Mouse (Mus musculus) heart, embryonic 15.5 days (tissue): ENCODE data around the gene 4930469K13Rik. TPM values are rescaled to one million over a fixed set of nuclear protein-coding genes. Genes with fewer than 3 reads are reported as not detected.

Experiments
- ATAC-seq: fragments of 200-750 bp; cut with Nextera tagmentation; replicated peaks from 2 replicates; pipeline ENCODE4 v1.8.0; 2017; ENCODE audit warnings: low read depth, moderate TSS enrichment; ENCODE audit not compliant: insufficient number of reproducible peaks, insufficient read depth, low FRiP score
- H3K27ac ChIP-seq: fragments of 300-500 bp; sonication (generic); 2 replicates; pipeline ENCODE4 v1.5.1; 2015; ENCODE audit warnings: mild to moderate bottlenecking, inconsistent platforms
- H3K27me3 ChIP-seq: fragments of 300-500 bp; sonication (generic); 2 replicates; pipeline ENCODE4 v1.6.1; 2015; ENCODE audit warnings: inconsistent platforms
- H3K36me3 ChIP-seq: fragments of 300-500 bp; sonication (generic); 2 replicates; pipeline ENCODE4 v1.6.1; 2015; ENCODE audit warnings: mild to moderate bottlenecking, inconsistent platforms
- H3K4me1 ChIP-seq: fragments of 300-500 bp; sonication (generic); replicated peaks from 2 replicates; pipeline ENCODE4 v1.6.1; 2015; ENCODE audit warnings: inconsistent platforms
- H3K4me2 ChIP-seq: fragments of 300-500 bp; sonication (generic); 2 replicates; pipeline ENCODE4 v1.6.1; 2015; ENCODE audit warnings: inconsistent platforms, mild to moderate bottlenecking, moderate library complexity
- H3K4me3 ChIP-seq: fragments of 300-500 bp; sonication (generic); 2 replicates; pipeline ENCODE4 v1.5.1; 2015; ENCODE audit warnings: mild to moderate bottlenecking, inconsistent platforms
- H3K9ac ChIP-seq: fragments of 300-500 bp; sonication (generic); 2 replicates; pipeline ENCODE4 v1.6.1; 2015; ENCODE audit warnings: mild to moderate bottlenecking, inconsistent platforms
- H3K9me3 ChIP-seq: fragments of 300-500 bp; sonication (generic); replicated peaks from 2 replicates; pipeline ENCODE4 v1.6.1; 2016; ENCODE audit warnings: inconsistent platforms
- WGBS: fragments of 180-500 bp; shearing (Covaris S2); methylation state at CpG from one replicate; pipeline ENCODE4 v1.1.7; 2015; ENCODE audit warnings: mixed read lengths; 5-methylcytosine and 5-hydroxymethylcytosine counted together
- polyA plus RNA-seq: library from polyadenylated mRNA; unstranded; fragments of >200 nt; fragmentation: Nextera tagmentation; extraction: Ambion mirVana; gene quantifications from 2 replicates; pipeline ENCODE4 v1.2.1, GENCODE M21; 2015

4930469K13Rik gene
- polyA plus RNA-seq, 1 experiment from 2014 or later = not detected

DNA sequence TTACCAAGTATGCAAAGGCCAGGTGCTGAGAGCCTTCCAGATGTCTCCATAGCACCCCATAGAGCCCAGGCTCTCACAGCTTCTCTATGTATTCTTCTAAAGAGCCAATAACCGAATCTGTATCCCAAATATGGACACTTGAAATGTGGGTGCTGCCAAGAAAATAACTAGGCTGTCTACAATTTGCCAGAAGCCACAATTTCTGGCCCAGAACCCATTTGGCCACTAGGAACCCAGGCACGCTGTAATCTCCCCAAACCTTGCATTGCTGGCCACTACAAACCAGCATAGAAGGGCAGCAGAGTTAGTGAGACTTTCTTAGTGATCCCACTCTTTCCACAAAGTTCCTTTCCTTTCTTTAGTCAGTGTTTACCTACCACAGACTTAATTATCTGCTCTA lies 123.2 kb downstream of the 4930469K13Rik start:
- 72% methylated on average over 2 of the region's 2 CpGs for WGBS
- ATAC-seq = no peak
- H3K27me3 ChIP-seq = no peaks in the 10 kb centered on the region

GRCm38 (mm10) chr11:33974341-33975040 lies 123.9 kb downstream of the 4930469K13Rik start:
- Histone ChIP-seq H3K9me3 (no peaks in the 10 kb centered on the region), H3K4me2 (no peak overlapping the region), H3K27me3 (no peaks in the 10 kb centered on the region), H3K4me3 (no peak overlapping the region), H3K27ac (no peak overlapping the region), H3K9ac (no peak overlapping the region), H3K36me3 (no peaks in the 10 kb centered on the region), H3K4me1 (no peaks in the 10 kb centered on the region)
- WGBS = 57% methylated on average over 14 of the region's 14 CpGs
- ATAC-seq = no peak

More for the DNA sequence above, 123.2 kb downstream of the 4930469K13Rik start:
- H3K4me1 ChIP-seq = no peaks in the 10 kb centered on the region
- H3K9ac ChIP-seq = no peak overlapping the region
- no peaks in the 10 kb centered on the region for H3K36me3 ChIP-seq
- no peak overlapping the region for H3K4me2 ChIP-seq
- no peaks in the 10 kb centered on the region for H3K9me3 ChIP-seq
- H3K4me3 ChIP-seq = no peak overlapping the region
- H3K27ac ChIP-seq = no peak overlapping the region

DNA sequence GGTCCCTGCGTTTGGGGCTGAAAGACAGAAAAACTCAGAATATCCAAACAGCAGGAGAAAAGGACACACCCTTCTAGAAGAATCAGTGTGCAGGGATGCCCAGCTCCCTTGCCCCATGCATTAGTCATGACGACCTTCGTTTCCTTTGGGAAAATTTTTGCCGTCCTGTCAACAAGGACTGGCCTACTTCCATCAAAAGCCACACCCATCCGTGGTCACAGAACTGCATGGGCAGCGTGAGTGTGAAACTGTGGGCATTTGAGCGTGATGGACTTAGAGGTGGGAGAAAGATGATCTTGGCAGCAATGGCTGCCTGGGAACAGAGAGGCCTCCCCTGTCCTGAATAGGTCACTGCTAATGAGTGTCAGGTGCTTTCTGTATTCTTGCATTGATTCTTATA lies 126.2 kb downstream of the 4930469K13Rik start:
- no peaks in the 10 kb centered on the region for H3K27me3 ChIP-seq
- H3K4me3 ChIP-seq = no peak overlapping the region
- 77% methylated on average over 7 of the region's 7 CpGs for WGBS
- H3K4me2 ChIP-seq = no peak overlapping the region
- H3K9ac ChIP-seq = no peak overlapping the region
- no peak overlapping the region for H3K27ac ChIP-seq
- no peaks in the 10 kb centered on the region for H3K9me3 ChIP-seq
- no peak for ATAC-seq
- H3K36me3 ChIP-seq = no peaks in the 10 kb centered on the region
- no peaks in the 10 kb centered on the region for H3K4me1 ChIP-seq

GRCm38 (mm10) chr11:33969199-33969598 lies 129.2 kb downstream of the 4930469K13Rik start:
- no peak overlapping the region for H3K4me3 ChIP-seq
- no peak overlapping the region for H3K4me2 ChIP-seq
- H3K9me3 ChIP-seq = no peaks in the 10 kb centered on the region
- H3K27me3 ChIP-seq = no peaks in the 10 kb centered on the region
- no peak for ATAC-seq
- WGBS = 66% methylated on average over 3 of the region's 3 CpGs
- no peaks in the 10 kb centered on the region for H3K4me1 ChIP-seq
- no peak overlapping the region for H3K27ac ChIP-seq
- no peaks in the 10 kb centered on the region for H3K36me3 ChIP-seq
- H3K9ac ChIP-seq = no peak overlapping the region

- H3K36me3 ChIP-seq = no peaks in the 10 kb centered on the region
- H3K9me3 ChIP-seq = no peaks in the 10 kb centered on the region
- no peak overlapping the region for H3K27ac ChIP-seq
- H3K27me3 ChIP-seq = no peaks in the 10 kb centered on the region
- no peak overlapping the region for H3K4me3 ChIP-seq
- peaks cover 7% of the 10 kb centered on the region for H3K4me1 ChIP-seq
- H3K9ac ChIP-seq = no peak overlapping the region
- H3K4me2 ChIP-seq = no peak overlapping the region
- ATAC-seq = no peak
- 57% methylated on average over 4 of the region's 4 CpGs for WGBS
Measured at GRCm38 (mm10) chr11:33967708-33968107, 130.6 kb downstream of the 4930469K13Rik start.

- ATAC-seq = no peak
- H3K4me3 ChIP-seq = no peak overlapping the region
- 58% methylated on average over 2 of the region's 2 CpGs for WGBS
- peaks cover 11% of the 10 kb centered on the region for H3K4me1 ChIP-seq
- no peaks in the 10 kb centered on the region for H3K36me3 ChIP-seq
- H3K4me2 ChIP-seq = no peak overlapping the region
- no peak overlapping the region for H3K27ac ChIP-seq
- H3K27me3 ChIP-seq = no peaks in the 10 kb centered on the region
- no peaks in the 10 kb centered on the region for H3K9me3 ChIP-seq
- no peak overlapping the region for H3K9ac ChIP-seq
Measured at GRCm38 (mm10) chr11:33965380-33965779, 133.0 kb downstream of the 4930469K13Rik start.

DNA sequence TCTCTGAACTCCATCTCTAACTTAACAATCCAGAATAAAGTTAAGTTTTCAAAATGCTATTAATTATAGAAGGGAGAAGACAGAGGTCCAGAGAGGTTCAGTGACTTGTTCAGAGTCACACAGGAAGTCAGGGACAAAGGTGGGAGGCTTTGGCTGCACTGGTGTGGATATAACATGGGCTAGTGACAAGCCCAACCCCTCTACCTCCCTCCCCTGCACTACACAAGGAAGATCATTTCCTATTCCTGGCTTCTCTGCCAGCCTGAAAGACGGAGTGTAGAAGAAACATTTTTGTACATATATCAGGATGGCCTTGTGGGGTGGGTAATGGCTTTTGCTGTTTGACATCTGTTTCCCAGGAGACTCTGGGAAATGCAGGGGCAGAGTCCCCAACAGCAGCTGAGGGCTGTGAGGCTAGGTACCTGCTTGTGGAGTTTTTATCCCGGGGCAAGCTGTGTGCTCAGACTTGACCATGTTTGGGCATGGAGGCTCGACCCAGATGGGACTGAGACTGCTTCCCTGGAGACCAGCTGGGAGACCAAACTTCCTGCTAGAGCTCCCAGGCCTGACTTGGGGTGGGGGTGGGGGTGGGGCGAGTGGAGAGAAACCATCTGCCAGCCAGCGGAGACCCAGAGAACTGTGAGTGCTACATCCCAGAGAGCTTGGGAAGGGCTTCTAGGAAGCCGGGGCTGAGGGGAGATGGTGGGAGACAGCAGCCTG lies 135.5 kb downstream of the 4930469K13Rik start, which contains the start of gene Kcnmb1:
Gene Kcnmb1, plus strand, starts transcription at position 326 of the 720 bp plus-strand sequence.
- WGBS = 6% methylated on average over 6 of the region's 6 CpGs
- H3K4me3 ChIP-seq = no peak within 1 kb of the TSS
- H3K9ac ChIP-seq = no peak within 1 kb of the TSS
- H3K4me1 ChIP-seq = peaks cover 11% of the 10 kb centered on the region
- H3K27ac ChIP-seq = no peak within 1 kb of the TSS
- H3K36me3 ChIP-seq = no peaks in the 10 kb centered on the region
- peak within 1 kb of the TSS; percentile 26 for H3K4me2 ChIP-seq
- no peaks in the 10 kb centered on the region for H3K9me3 ChIP-seq
- no peaks in the 10 kb centered on the region for H3K27me3 ChIP-seq
- 0 out of 2 replicates have a peak, but pooled peaks have one; percentile 20 for ATAC-seq

GRCm38 (mm10) chr11:33962178-33962577 lies 136.2 kb downstream of the 4930469K13Rik start:
- ATAC-seq = no peak
- Histone ChIP-seq H3K27ac (no peak overlapping the region), H3K9me3 (no peaks in the 10 kb centered on the region), H3K36me3 (no peaks in the 10 kb centered on the region), H3K9ac (no peak overlapping the region), H3K4me2 (no peak overlapping the region), H3K4me1 (peaks cover 11% of the 10 kb centered on the region), H3K27me3 (no peaks in the 10 kb centered on the region), H3K4me3 (no peak overlapping the region)
- WGBS = 36% methylated on average over 7 of the region's 7 CpGs

DNA sequence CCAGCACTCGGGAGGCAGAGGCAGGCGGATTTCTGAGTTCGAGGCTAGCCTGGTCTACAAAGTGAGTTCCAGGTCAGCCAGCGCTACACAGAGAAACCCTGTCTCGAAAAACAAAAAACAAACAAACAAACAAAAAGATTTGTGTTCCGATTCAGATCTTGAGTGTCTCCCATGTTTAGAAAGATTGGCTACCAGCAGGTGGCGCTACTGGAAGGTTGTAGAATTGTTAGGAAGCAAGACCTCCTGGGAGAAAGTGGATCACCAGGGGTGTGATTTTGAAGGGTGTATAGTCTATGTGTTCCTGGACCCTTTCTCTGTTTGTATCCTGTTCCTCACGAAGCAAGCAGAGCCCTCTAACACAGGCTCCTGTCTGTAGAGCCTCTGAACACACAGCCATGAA lies 139.6 kb downstream of the 4930469K13Rik start:
- Histone ChIP-seq H3K4me2 (no peak overlapping the region), H3K27me3 (no peaks in the 10 kb centered on the region), H3K4me1 (peaks cover 11% of the 10 kb centered on the region), H3K9ac (no peak overlapping the region), H3K4me3 (no peak overlapping the region), H3K9me3 (no peaks in the 10 kb centered on the region), H3K36me3 (no peaks in the 10 kb centered on the region), H3K27ac (no peak overlapping the region)
- WGBS = 67% methylated on average over 8 of the region's 8 CpGs
- ATAC-seq = no peak

GRCm38 (mm10) chr11:33957595-33957994 lies 140.8 kb downstream of the 4930469K13Rik start:
- Histone ChIP-seq H3K9me3 (no peaks in the 10 kb centered on the region), H3K27me3 (no peaks in the 10 kb centered on the region), H3K27ac (no peak overlapping the region), H3K4me2 (no peak overlapping the region), H3K4me1 (peaks cover 3% of the 10 kb centered on the region; the same call in 1 of the 2 replicates), H3K9ac (no peak overlapping the region), H3K36me3 (no peaks in the 10 kb centered on the region), H3K4me3 (no peak overlapping the region)
- 85% methylated on average over 6 of the region's 6 CpGs for WGBS
- no peak for ATAC-seq

- no peaks in the 10 kb centered on the region for H3K36me3 ChIP-seq
- H3K4me3 ChIP-seq = no peak overlapping the region
- ATAC-seq = no peak
- WGBS = 70% methylated on average over 5 of the region's 5 CpGs
- H3K9ac ChIP-seq = no peak overlapping the region
- no peaks in the 10 kb centered on the region for H3K27me3 ChIP-seq
- H3K9me3 ChIP-seq = no peaks in the 10 kb centered on the region
- no peak overlapping the region for H3K27ac ChIP-seq
- H3K4me2 ChIP-seq = no peak overlapping the region
- no peaks in the 10 kb centered on the region for H3K4me1 ChIP-seq
Measured at GRCm38 (mm10) chr11:33956623-33957022, 141.7 kb downstream of the 4930469K13Rik start.
